Mouse (Mus musculus): ENCODE measurements at regions not wholly inside any gene's neighbourhood (a gene's known extent, or its start where the extent isn't known, plus 50 kb on each side); places are given as distances from the start of the nearest gene placed in this dataset.

GRCm38 (mm10) chr2:128277387-128278123 is 151.7 kb downstream of the Bcl2l11 start:
- TF ChIP-seq CTCF (IDR thresholded peaks at IDR 0.05; ENCODE audit: borderline replicate concordance, insufficient read depth, low read depth, low read length) (no peak), POLR2A (IDR thresholded peaks at IDR 0.05; ENCODE audit: borderline replicate concordance, insufficient read depth, low read length) (no peak)

All from cerebellum, adult 2 months (tissue).